Mouse (Mus musculus) G1E (cell line): ENCODE results near the gene Tut7.

Experiments
- CTCF ChIP-seq: IDR thresholded peaks from 2 replicates; pipeline ENCODE4 v1.5.1; 2012; ENCODE audit warnings: low read depth, low read length, inconsistent platforms, mixed read lengths
- GATA1 ChIP-seq: IDR thresholded peaks from 2 replicates; pipeline ENCODE4 v1.6.1; 2012; ENCODE audit warnings: borderline replicate concordance, low read length, inconsistent platforms, mixed read lengths
- GATA2 ChIP-seq: IDR thresholded peaks from 2 replicates; pipeline ENCODE4 v1.6.1; 2012; ENCODE audit warnings: low read depth, low read length, inconsistent platforms, borderline replicate concordance
- POLR2AphosphoS5 ChIP-seq: IDR thresholded peaks from 2 replicates; pipeline ENCODE4 v1.6.1; 2012; ENCODE audit warnings: low read depth, low read length, inconsistent platforms; ENCODE audit not compliant: insufficient replicate concordance
- TAL1 ChIP-seq: conservative IDR thresholded peaks from 2 replicates; pipeline ENCODE4 v1.6.1; 2012; ENCODE audit warnings: low read depth, low read length, inconsistent platforms, mixed read lengths

DNA sequence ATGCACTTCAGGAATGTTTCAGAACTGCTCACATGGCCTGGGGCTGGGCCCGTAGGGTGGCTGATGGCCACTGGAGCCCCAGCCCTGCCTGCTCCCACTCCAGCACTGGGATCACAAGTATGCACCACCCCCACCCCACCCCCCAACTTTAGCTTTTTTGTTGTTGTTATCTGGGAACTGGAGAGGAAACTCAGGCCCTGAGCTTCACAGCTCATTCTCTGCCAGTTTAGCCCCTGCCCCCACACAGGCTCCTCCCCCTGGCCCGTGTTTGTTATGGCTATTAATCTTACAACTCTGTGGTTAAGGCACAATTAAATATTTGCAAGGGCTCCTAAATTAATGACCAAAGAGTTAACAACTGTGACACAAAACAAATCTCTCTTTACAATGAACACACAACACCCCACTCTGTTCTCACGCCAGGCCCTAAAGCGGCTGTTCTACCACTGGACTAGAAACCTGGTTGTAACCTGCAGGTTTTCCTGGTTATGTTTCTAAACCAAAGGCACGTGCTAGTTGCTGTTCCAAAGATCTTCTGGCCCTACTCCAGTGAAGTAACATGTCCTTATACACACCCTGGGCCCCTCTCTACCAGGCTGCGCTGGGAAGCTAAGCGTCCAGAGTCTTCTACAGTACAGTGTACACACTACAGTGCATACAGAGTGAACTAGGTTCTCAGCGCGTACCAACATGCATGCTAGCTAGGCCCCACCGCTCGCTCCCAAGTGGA lies 56.0 kb downstream of the Tut7 start:
- no peak for TF ChIP-seq TAL1
- no peak for TF ChIP-seq CTCF
- TF ChIP-seq GATA1: no peak
- no peak for TF ChIP-seq POLR2AphosphoS5
- TF ChIP-seq GATA2: no peak
